Mouse (Mus musculus) adrenal gland, postnatal 14 days (tissue): ENCODE measurements at regions not wholly inside any gene's neighbourhood (a gene's known extent, or its start where the extent isn't known, plus 50 kb on each side); places are given as distances from the start of the nearest gene placed in this dataset.

Source experiments
- DNase-seq: peaks from one replicate; pipeline ENCODE4 v3.0.0; 2021; ENCODE audit warnings: mixed read lengths

GRCm38 (mm10) chr7:145043455-145044149 lies 103.9 kb upstream of the Ccnd1 start:
- DNase-seq, result no peak

DNA sequence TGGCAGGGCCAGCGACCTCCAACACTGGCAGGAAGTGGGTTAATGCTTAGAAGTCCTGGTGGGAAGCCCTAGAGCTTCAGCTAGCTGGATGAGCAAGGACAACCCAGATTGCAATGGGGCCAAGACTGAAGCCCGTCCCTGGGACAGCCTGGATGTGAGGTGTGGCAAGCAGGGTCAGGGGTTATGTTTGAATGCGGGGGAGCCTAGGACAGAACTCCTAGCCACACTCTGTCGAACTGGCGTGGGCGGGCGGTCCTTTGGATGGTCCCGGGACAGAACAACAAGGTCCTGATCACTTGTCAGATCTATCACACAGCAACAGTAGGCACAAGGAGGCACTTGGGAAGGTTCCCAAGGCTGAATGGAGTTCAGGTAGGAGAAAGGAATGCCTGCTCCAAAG lies 101.1 kb upstream of the Ccnd1 start:
- no peak for DNase-seq

GRCm38 (mm10) chr7:145034385-145034784 lies 94.7 kb upstream of the Ccnd1 start:
- no peak for DNase-seq

DNA sequence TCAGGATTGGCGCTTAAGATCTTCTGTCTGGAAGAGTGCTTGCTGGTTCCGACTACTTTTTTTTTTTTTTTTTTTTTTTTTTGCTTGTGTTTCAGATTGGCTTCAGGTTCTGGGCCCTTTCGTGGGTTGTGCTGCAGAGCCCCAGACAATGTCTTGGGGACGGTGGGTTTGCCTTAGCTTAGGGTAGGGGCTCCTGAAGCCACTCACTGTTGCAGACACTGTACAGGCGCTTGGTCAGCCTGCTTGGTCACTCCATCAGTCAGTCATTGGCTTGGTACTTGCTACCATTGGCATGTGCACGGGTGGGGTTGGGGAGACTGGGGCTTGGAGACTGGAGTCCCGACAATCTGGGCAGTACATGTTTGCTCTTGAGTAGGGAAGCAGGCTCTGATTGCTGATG lies 91.5 kb upstream of the Ccnd1 start:
- no peak for DNase-seq

GRCm38 (mm10) chr7:145030635-145031141 lies 91.0 kb upstream of the Ccnd1 start:
- peak; percentile 87 for DNase-seq

DNA sequence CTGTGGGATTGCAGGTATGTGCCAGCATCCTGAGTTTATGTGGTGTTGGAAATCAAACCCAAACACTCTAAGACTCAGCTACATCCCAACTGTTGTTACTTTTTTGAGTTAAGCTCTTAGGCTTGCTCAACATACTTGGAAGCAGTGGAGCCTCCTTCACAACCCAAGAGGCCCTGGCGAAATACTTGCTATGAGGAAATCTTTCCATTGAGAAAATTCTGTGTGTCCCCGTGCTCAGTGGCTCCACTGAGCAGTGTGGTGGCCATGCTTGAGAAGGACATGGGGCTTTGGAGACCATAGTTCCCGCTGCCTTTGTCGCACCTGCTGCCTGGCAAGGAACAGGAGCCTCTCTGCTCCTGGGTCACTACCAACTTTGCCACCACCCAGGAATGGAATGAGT lies 89.9 kb upstream of the Ccnd1 start:
- peak; percentile 28 for DNase-seq

DNA sequence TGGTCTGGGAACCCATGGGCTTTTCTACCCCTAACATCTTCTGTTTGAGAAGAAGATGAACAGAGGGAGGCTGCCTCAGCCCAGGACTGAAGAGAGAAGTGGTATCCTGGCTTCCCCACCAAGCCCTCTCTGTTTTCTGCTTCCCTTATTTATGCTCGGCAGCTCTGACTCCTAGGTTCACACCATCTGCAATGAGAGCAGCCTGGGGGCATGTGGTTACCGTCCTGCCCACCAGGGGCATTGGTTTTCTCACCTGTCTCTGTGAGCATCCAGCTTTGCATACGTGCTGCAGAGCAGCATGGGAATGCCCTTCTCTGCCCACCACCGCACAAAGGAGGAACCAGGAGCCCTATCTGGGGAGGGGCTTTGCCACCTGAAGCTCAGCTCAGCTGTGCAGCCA lies 89.4 kb upstream of the Ccnd1 start:
- DNase-seq, result no peak

DNA sequence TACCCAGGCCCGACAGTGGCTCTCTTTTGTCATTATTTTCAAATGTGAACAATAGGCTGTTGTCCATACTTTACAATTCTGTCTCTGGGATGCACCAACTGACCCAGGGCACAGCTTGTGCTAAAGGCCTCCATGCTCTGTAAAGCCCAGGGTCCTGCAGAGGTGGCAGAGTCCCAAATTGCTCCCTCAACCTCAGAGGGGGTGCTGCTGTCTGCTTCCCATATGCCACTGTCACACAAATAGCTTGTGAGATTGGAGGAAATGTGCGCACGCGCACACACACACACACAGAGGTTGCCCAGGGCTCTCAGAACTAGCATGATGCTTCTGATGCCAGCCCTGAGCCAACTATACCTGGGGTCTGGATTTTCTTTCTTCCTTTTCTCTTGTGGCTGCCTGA lies 87.3 kb upstream of the Ccnd1 start:
- no peak for DNase-seq

DNA sequence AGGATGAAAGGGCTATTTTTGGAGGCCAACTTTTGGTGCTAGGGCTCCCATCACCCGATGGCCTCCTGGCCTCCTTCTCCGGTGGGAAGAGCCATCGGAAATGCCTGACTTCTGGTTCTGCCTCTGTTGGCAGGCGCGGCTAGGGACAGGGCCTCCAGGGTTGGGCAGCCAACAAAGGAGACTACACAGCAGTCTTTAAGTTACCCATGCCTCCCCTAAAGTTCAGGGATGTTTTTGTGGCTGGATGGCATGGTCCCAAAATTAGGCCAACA lies 86.2 kb upstream of the Ccnd1 start:
- DNase-seq, result peak; percentile 43

- DNase-seq, result peak; percentile 49
Observed at GRCm38 (mm10) chr7:145025186-145026013, 85.7 kb upstream of the Ccnd1 start.

DNA sequence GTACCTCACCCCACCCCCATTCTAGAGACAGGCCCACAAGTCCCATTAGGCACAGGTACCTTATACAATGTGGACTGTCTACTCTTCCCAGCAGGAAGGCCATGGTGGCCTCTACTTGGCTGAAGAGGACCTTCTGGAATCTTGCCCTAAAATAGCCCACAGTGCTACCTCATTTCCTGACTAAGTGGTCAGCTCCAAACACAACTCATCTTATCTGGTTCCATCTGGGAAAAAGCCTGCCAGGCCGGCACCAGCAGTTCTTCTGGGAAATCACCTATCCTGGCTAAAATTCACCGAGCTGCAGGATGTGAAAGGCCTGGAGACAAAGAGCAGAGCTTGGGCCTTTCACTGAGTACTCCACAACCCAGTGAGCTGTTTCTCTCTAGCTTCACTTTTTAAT lies 84.9 kb upstream of the Ccnd1 start:
- no peak for DNase-seq

- DNase-seq, result no peak
Observed at GRCm38 (mm10) chr7:145019137-145019536, 79.4 kb upstream of the Ccnd1 start.

- no peak for DNase-seq
Observed at GRCm38 (mm10) chr7:145018149-145018548, 78.4 kb upstream of the Ccnd1 start.

GRCm38 (mm10) chr7:145015463-145016085 lies 75.8 kb upstream of the Ccnd1 start:
- peak; percentile 35 for DNase-seq

GRCm38 (mm10) chr7:145010757-145011156 lies 71.0 kb upstream of the Ccnd1 start:
- no peak for DNase-seq

- no peak for DNase-seq
Observed at GRCm38 (mm10) chr7:145010004-145010403, 70.3 kb upstream of the Ccnd1 start.

GRCm38 (mm10) chr7:145008662-145009333 lies 69.1 kb upstream of the Ccnd1 start:
- DNase-seq, result no peak

- DNase-seq, result no peak
Observed at GRCm38 (mm10) chr7:145007216-145007615, 67.5 kb upstream of the Ccnd1 start.

DNA sequence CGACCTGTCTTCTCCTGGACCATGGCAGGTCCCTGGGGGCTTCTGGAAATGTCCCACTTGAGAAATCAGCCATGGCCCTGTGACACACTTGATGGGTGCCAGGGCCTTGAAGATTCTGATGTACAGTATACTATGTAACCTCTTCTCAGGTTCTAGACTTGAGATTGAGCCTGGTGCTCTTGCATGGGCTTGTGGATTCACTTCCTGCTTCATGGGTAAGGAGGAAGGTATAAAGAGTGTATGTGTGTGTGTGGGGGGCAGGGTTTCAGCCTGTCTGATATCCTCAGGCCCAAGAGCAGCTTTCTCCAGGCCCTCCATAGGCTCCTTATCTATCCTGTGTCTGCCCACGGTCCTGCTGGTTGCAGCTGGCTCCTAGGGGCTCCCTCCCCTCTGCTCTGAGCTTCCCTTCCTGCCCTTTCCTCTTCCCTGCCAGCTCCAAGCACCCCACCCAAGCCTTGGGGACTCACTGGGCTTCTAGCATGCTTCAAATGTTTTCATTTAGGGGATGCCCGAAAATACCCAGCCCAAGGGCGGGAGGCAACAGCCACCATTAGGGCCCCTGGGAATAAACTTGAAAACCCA lies 61.9 kb upstream of the Ccnd1 start:
- no peak for DNase-seq

DNA sequence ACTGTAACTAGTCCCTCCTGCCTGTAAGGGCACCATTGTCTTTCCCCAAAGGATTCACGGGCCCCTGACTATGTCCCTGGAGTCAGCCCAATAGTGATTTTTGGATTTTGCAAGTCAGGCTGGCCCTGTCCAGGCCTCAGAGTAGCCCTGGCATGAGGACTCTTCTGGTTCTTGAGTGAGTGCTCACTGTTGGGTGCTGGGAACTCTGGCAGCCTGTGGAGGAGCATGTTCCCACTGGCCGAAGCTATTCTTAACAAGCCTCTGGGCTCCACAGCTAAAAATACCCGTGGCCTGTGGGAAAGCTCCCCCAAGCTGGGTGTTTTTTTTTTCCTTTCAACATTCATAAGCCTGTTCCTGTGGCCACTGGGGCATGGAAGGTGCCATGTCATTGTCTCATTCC lies 60.0 kb upstream of the Ccnd1 start:
- peak; percentile 30 for DNase-seq

DNA sequence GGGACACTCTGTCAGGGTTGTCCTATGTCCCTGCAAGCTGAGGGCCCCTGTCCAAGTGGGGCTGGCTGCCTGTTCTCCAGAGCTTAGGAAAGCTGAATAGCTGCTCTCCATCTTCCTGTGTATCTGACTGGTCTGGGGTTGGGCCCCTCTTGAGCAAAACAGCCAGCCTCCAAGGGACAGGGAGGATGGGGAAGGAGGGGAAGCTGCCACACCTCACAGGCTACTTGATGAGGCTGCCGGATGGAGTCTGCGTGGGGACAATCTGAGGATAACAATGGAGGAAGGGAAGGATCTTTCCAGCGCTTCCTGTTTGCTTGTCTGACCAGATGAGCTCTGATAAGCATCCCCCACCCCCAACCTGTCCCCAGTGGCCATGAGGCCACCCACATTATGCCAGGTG lies 57.1 kb upstream of the Ccnd1 start:
- no peak for DNase-seq

- no peak for DNase-seq
Observed at GRCm38 (mm10) chr7:144994229-144994628, 54.5 kb upstream of the Ccnd1 start.

GRCm38 (mm10) chr7:144993566-144993965 lies 53.8 kb upstream of the Ccnd1 start:
- no peak for DNase-seq
